Mouse (Mus musculus) thymus, adult 18-20 months (tissue): ENCODE data around the gene Rad51c.

Experiments used
- DNase-seq, 2 experiments: peaks; one replicate each; pipeline ENCODE4 v3.0.0; 2022; ENCODE audit warnings: mixed read lengths in 2 of 2

The Rad51c gene

DNA sequence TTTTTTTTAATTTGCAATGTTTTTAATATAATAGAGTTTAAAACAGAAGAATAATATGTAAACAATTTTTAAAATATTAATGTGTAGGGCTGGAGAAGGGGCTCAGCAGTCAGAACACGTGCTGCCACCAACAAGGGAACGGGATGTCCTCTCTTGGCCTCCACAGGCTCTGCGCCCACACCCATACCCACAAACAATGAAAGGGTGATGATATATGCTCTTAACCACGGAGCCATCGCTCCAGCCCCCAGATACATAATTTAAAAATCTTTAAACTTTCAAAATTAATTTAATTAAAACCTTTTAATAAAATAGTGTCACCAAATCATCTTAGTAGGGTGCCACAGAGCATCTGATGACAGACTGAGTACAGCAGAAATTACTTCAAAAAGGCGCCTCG lies 37.7 kb downstream of the Rad51c start:
- no peak for DNase-seq

DNA sequence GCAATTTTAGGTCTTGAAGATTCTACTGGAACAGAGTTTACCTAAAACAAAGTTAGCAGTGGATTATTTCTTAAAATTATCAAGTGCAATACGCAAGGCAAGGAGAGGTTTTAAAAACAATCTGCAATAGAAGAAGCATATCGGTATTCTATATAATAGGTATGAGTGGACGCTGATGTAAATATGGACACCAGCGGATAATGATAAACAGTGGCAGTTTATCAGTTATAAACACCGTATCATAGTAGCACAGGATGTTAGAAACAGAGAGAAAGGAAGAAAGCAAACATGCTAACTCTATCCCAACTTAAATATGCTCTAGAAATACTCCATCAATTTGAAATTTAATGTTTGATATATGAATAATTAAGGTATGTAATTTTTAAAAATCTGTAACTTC lies 39.6 kb downstream of the Rad51c start:
- no peak for DNase-seq

DNA sequence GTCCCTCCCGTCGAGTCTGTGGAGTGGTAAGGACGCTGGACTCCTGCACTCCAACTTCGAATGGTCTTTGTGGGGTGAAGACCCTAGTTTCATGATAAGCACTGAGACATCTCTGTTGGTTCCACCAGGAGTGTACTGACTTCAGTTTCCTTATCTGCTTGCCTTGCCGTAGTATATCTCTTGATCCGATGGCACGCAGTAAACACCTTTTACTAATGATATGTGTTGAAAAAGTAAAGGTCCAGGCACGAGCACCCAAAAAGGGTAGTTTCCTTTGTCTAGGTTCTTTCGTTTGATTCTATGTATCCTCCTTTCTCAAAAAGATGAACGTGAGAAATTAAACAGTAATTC lies 45.5 kb downstream of the Rad51c start:
- no peak for DNase-seq

DNA sequence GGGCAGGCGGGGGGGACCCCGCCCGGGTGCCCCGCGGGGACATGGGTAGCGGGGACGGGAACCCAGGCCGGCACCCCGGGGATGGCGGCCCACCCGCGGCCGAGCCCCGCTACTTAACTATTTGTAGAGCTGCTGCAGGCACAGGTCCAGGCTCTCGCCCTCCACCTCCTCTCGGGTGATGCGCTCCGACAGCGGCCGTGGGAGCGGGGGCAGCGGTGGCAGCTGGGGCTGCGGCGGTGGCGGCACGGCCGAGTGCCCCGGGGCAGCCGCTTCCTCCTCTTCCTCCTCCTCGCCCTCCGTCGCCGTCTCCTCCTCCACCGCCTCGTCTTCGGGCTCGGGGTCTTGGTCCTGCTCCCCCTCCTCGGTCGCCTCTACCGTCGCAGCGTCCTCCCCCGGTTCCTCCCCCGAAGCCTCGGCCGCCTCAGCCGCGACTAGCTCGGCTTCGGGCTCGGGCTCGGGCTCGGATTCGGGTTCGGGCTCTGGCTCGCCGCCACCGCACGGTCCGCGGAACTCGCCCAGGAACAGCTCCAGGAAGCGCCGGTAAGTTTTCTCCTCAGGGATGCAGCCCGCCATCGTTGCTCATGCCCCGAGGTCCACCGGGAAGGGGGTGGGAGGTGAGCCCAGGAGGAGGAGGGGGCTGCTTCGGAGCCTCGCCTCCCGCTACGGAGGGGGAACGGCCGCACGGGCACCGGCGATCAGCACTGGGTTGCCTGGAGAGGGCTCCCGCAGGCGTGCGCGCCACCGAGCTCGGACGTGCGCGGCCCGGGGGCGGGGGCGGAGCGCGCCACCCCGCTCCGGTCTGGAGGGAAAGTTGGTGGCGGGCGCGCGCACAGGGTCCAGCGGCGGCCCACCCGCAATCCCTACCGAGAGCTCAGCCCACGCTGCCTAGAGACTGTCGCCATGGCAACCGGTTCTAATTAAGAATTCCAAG lies 46.2 kb downstream of the Rad51c start, which contains the start of gene Ppm1e:
Gene Ppm1e, minus strand, starts transcription at position 693 of the 931 bp plus-strand sequence.
- peak; percentile 70 to 71 for DNase-seq

DNA sequence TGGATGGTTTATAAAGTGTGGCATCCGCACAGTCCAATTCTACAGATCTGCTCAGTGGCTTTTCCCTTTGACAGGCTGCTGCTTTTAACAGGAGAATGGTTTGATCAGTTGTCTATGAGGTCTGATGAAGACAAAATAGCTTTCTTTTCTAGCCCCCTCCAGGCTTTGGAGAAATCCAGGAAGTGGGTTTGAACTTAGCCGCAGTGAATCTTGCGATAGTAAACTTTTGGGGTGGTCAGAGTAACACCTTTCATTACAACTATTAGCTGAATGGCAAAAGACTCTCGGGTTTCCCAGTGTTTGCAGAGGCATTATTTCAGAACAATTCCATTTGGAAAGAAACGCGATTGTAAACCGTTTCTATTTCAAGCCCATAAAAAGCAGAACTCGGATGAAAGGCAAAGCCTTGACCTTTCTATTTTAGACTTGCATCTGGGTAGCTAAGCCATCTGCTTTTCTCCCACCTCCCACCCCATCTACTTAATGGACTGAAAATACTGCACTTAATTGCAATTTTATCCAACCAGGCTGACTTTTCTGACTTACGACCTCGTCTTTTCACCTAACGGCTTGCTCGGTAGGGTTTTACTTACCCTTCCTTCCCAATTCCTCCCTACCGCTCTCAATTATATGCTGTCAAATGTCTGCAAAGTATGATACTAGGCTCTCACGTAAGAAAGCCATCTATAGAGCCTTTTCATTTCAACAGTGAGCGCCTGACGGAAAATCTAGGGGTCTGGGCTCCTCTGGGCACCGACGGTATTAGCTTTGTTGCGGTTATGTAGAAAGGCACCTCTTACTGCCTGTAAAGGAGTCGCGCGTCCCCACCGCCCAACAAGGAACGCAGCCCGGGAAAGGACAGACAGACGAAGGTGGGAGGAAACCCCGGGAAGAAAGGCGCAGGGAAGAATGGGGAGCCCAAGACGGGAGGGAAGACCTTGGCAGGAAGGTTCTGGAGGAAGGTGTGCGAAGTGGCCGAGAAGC lies 47.1 kb downstream of the Rad51c start:
- peak; percentile 13 to 20 for DNase-seq

DNA sequence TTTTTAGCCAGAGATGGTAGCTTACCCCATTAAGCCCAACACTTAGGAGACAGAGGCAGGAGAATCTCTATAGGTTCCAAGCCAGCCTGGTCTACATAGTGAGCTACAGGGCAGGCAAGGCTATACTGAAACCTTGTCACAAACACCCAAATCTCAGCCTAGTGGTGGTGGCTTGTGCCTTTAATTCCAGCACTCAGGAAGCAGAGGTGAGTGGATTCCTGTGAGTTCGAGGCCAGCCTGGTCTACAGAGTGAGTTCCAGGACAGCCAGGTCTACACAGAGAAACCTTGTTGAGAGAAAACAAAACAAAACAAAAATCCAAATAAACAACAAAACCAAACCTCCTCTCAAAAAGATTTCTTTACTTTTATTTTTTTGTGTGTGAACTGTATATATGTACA lies 49.9 kb downstream of the Rad51c start:
- DNase-seq, result no peak

DNA sequence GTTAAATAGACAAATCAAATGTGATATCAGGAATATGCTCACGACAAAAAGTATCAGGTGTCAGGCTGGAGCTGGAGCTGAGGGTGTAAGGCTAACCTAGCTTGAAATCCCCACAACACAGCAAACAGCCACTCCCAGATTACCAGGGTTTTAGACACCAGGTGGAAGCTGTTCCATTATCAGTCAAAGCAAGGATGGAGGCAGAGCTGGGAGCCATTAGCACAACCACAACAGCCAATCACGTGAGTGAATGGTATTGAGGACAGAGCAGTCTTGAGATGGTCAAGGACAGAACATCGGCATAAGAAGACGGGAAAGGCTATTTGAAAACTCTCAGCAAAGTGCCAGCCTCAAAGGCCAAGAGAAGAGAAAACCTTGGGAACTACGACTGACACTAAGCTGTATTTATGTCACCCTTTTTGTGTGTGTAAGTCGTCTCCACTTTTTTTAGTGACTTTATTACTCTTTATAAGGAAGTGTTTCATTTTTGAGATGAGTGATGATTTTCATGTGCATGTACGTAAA lies 51.0 kb downstream of the Rad51c start:
- no peak for DNase-seq
